Mouse (Mus musculus) stomach, postnatal 0 days (tissue): ENCODE measurements at regions not wholly inside any gene's neighbourhood (a gene's known extent, or its start where the extent isn't known, plus 50 kb on each side); places are given as distances from the start of the nearest gene placed in this dataset.

Experiments
- ATAC-seq: fragments of 200-750 bp; cut with Nextera tagmentation; 2 replicates; pipeline ENCODE4 v1.8.0; 2017; ENCODE audit not compliant: low FRiP score, low TSS enrichment
- DNase-seq: peaks from one replicate; pipeline ENCODE4 v3.0.0-alpha.2; 2016; ENCODE audit warnings: low spot score
- H3K27ac ChIP-seq: fragments of 300-500 bp; sonication (generic); replicated peaks from 2 replicates; pipeline ENCODE4 v1.5.1; 2014; ENCODE audit warnings: mild to moderate bottlenecking, control low read depth
- H3K27me3 ChIP-seq: fragments of 300-500 bp; sonication (generic); 2 replicates; pipeline ENCODE4 v1.6.1; 2014; ENCODE audit warnings: low read length; ENCODE audit not compliant: control insufficient read depth, insufficient read depth
- H3K36me3 ChIP-seq: fragments of 300-500 bp; sonication (generic); 2 replicates; pipeline ENCODE4 v1.6.1; 2014; ENCODE audit warnings: low read length, mixed read lengths; ENCODE audit not compliant: control insufficient read depth, insufficient read depth
- H3K4me1 ChIP-seq: fragments of 300-500 bp; sonication (generic); replicated peaks from 2 replicates; pipeline ENCODE4 v1.6.1; 2014; ENCODE audit warnings: antibody characterized with exemption; ENCODE audit not compliant: control insufficient read depth, insufficient read depth
- H3K4me2 ChIP-seq: fragments of 300-500 bp; sonication (generic); replicated peaks from 2 replicates; pipeline ENCODE4 v1.6.1; 2014; ENCODE audit warnings: low read depth, mild to moderate bottlenecking, control low read depth, moderate library complexity
- H3K4me3 ChIP-seq: fragments of 300-500 bp; sonication (generic); 2 replicates; pipeline ENCODE4 v1.5.1; 2014; ENCODE audit warnings: low read depth, low read length, control low read depth
- H3K9ac ChIP-seq: fragments of 300-500 bp; sonication (generic); 2 replicates; pipeline ENCODE4 v1.6.1; 2014; ENCODE audit warnings: mild to moderate bottlenecking, low read length, control low read depth, mixed read lengths
- H3K9me3 ChIP-seq: fragments of 300-500 bp; sonication (generic); 2 replicates; pipeline ENCODE4 v1.6.1; 2016; ENCODE audit warnings: low read length; ENCODE audit not compliant: control insufficient read depth
- CTCF ChIP-seq: IDR thresholded peaks from 2 replicates; pipeline ENCODE4 v1.5.1; 2016; ENCODE audit warnings: antibody characterized with exemption, low read depth, mild to moderate bottlenecking, moderate library complexity
- EP300 ChIP-seq: optimal IDR thresholded peaks from 2 replicates; pipeline ENCODE3; 2016; ENCODE audit warnings: antibody characterized with exemption
- WGBS: fragments of 180-500 bp; shearing (Covaris S2); extraction: QIAGEN DNeasy Blood & Tissue Kit; methylation state at CpG from one replicate; pipeline ENCODE4 v1.1.7; 2014; 5-methylcytosine and 5-hydroxymethylcytosine counted together

GRCm38 (mm10) chr3:31481964-31482363, 171.8 kb upstream of the Slc7a14 start:
- no peak overlapping the region for H3K4me3 ChIP-seq
- no peaks in the 10 kb centered on the region for H3K36me3 ChIP-seq
- DNase-seq (no peak), ATAC-seq (no peak)
- no peaks in the 10 kb centered on the region for H3K9me3 ChIP-seq
- H3K27ac ChIP-seq, result no peak overlapping the region
- no peak for TF ChIP-seq EP300
- no peak for TF ChIP-seq CTCF
- H3K27me3 ChIP-seq, result no peaks in the 10 kb centered on the region
- WGBS, result 48% methylated on average over 3 of the region's 3 CpGs
- no peak overlapping the region for H3K9ac ChIP-seq
- no peaks in the 10 kb centered on the region for H3K4me1 ChIP-seq
- H3K4me2 ChIP-seq, result no peak overlapping the region

GRCm38 (mm10) chr3:31467882-31468281, 157.7 kb upstream of the Slc7a14 start:
- no peak overlapping the region for H3K27ac ChIP-seq
- DNase-seq (no peak), ATAC-seq (no peak)
- H3K27me3 ChIP-seq, result no peaks in the 10 kb centered on the region
- no peaks in the 10 kb centered on the region for H3K9me3 ChIP-seq
- no peak for TF ChIP-seq EP300
- no peak for TF ChIP-seq CTCF
- H3K36me3 ChIP-seq, result no peaks in the 10 kb centered on the region
- H3K4me1 ChIP-seq, result no peaks in the 10 kb centered on the region
- WGBS, result 19% methylated on average over 1 of the region's 1 CpGs
- no peak overlapping the region for H3K9ac ChIP-seq
- no peak overlapping the region for H3K4me2 ChIP-seq
- H3K4me3 ChIP-seq, result no peak overlapping the region

- Histone ChIP-seq H3K9me3 (no peaks in the 10 kb centered on the region), H3K27ac (no peak overlapping the region), H3K4me1 (no peaks in the 10 kb centered on the region), H3K4me3 (no peak overlapping the region), H3K4me2 (no peak overlapping the region), H3K27me3 (no peaks in the 10 kb centered on the region), H3K9ac (no peak overlapping the region), H3K36me3 (no peaks in the 10 kb centered on the region)
- 63% methylated on average over 4 of the region's 4 CpGs for WGBS
- DNase-seq (no peak), ATAC-seq (no peak)
- TF ChIP-seq EP300 (no peak), CTCF (no peak)
Observed at GRCm38 (mm10) chr3:31464260-31464659, 154.1 kb upstream of the Slc7a14 start.

- TF ChIP-seq EP300 (no peak), CTCF (peak; percentile 64)
- no peaks in the 10 kb centered on the region for H3K4me1 ChIP-seq
- 54% methylated on average over 5 of the region's 5 CpGs for WGBS
- no peak overlapping the region for H3K4me3 ChIP-seq
- DNase-seq, result peak; percentile 27
- no peak overlapping the region for H3K9ac ChIP-seq
- H3K27me3 ChIP-seq, result no peaks in the 10 kb centered on the region
- H3K9me3 ChIP-seq, result no peaks in the 10 kb centered on the region
- no peak overlapping the region for H3K27ac ChIP-seq
- H3K4me2 ChIP-seq, result no peak overlapping the region
- no peaks in the 10 kb centered on the region for H3K36me3 ChIP-seq
- ATAC-seq, result no peak
Observed at GRCm38 (mm10) chr3:31459456-31459855, 149.3 kb upstream of the Slc7a14 start.

- no peaks in the 10 kb centered on the region for H3K4me1 ChIP-seq
- TF ChIP-seq CTCF (no peak), EP300 (no peak)
- no peak overlapping the region for H3K9ac ChIP-seq
- WGBS, result 58% methylated on average over 4 of the region's 4 CpGs
- H3K4me3 ChIP-seq, result no peak overlapping the region
- no peak overlapping the region for H3K27ac ChIP-seq
- no peak for DNase-seq
- no peaks in the 10 kb centered on the region for H3K27me3 ChIP-seq
- no peak overlapping the region for H3K4me2 ChIP-seq
- no peaks in the 10 kb centered on the region for H3K36me3 ChIP-seq
- no peaks in the 10 kb centered on the region for H3K9me3 ChIP-seq
- ATAC-seq, result no peak
Observed at GRCm38 (mm10) chr3:31457938-31458337, 147.8 kb upstream of the Slc7a14 start.

- WGBS, result 76% methylated on average over 5 of the region's 5 CpGs
- H3K27me3 ChIP-seq, result no peaks in the 10 kb centered on the region
- H3K36me3 ChIP-seq, result no peaks in the 10 kb centered on the region
- no peak overlapping the region for H3K4me3 ChIP-seq
- ATAC-seq, result no peak
- TF ChIP-seq CTCF (no peak), EP300 (no peak)
- no peak overlapping the region for H3K4me2 ChIP-seq
- no peak for DNase-seq
- H3K4me1 ChIP-seq, result no peaks in the 10 kb centered on the region
- no peaks in the 10 kb centered on the region for H3K9me3 ChIP-seq
- H3K27ac ChIP-seq, result no peak overlapping the region
- no peak overlapping the region for H3K9ac ChIP-seq
Observed at GRCm38 (mm10) chr3:31455031-31455430, 144.9 kb upstream of the Slc7a14 start.
